Mouse (Mus musculus) spleen, postnatal 4 days (tissue): ENCODE results near the gene Prkd3.

Experiments
- DNase-seq, 2 experiments: peaks; one replicate each; pipeline ENCODE4 v3.0.0; 2022; ENCODE audit warnings: low spot score in 2 of 2

Prkd3 gene

GRCm38 (mm10) chr17:79020208-79020983, at the start of gene Prkd3:
Gene Prkd3 (minus strand): TSS chr17:79020816.
- peak; percentile 56 to 80 for DNase-seq

DNA sequence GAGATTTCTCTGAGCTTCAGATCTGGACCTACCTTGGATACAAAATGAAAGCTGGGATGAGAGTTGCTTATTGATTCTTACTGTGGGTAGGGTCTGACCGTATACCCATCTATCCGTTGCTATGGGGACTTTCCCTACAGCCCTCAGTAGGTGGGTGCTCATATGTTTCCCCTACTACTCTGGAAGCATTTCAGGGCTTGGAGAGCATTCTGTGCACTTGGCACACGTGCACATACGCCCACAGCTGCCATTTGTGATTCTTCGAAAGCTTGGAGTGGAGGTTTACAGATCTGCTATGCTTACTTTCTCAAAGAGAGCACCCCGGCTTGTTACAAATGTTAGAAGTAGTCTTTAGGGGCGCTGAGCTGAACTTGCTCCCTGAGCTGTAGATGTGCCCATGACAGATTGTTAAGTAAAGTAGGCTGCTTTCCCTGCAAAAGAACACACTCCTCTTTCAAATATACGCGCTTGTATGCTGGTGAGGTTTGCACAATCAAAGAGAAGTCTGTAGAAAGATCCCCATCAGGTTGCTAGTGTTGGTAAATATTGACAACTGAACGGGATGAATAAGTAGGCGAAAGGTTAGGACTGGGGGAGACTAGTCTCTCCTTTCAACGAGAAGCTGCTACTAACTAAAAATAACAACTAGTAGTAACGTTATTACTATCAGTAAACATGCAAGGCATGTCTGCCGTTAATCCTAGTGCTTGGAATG, 49.3 kb upstream of the Prkd3 start:
- DNase-seq = no peak

DNA sequence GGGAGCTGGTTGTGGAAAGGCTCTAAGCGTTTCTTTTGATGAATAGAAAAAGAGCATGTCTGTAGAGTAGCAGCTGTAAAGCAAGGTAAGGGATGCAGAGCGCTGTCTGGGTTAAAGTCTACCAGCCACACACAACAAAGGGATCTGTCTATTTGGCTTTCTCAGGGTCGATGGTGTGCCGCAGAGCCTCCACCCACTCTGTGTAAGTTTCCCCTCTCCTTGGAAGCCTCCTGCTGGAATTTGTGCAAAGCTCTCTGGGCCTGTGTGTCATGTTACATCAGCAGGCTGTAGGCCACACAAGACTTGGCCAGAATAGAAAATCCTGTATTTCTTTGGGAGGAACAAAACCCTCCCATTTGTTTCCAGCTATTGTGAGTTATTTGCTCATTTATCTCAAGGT, 48.4 kb upstream of the Prkd3 start:
- DNase-seq = no peak

DNA sequence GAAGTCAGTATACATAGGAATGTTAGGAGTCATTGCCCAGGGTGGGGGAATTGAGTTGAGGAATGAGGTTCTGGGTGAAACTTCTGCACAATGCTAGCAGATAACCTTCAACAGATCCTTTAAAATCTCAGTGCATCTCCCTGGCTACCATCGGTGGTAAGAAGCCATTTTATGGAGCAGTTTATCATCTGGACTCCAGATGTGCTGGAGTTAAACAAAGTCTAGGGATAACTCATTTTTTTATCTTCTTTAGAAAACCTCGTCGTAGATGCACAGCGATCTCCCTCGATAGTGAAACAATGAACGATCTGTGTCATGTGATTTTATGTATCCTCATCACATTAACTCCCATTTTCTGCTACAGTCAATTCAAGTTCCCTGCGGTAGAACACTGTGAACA, 48.0 kb upstream of the Prkd3 start:
- no peak for DNase-seq

GRCm38 (mm10) chr17:79064250-79064649, 43.6 kb upstream of the Prkd3 start:
- DNase-seq = no peak

DNA sequence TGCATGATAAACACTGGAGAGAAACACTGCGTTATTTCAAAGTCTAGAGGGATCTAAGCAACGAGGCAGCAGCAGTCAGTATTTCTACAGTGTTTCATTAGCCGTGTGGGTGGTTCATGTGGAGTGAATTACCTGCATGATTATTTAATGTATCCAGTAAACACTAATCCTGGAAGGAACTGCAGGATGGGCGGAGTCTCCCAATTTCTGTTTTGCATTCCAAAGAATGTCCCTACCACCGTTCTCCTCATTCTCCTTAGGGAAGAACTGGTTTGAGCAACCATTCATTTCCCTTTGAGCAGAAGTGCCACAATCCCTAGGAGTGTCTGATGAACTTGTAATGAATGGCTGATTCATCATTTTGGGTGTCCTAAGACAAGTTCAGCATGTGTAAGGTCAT, 39.6 kb upstream of the Prkd3 start:
- peak in 1 of 2 experiments; percentile 2 for DNase-seq

- no peak for DNase-seq
These were observed 37.7 kb upstream of the Prkd3 start for GRCm38 (mm10) chr17:79058271-79058670.

GRCm38 (mm10) chr17:79052088-79052812, 31.6 kb upstream of the Prkd3 start:
- DNase-seq = peak; percentile 23 to 67

GRCm38 (mm10) chr17:79051606-79052005, 31.0 kb upstream of the Prkd3 start, which contains the start of gene Qpct:
Gene Qpct (plus strand): TSS chr17:79051906.
- DNase-seq = no peak

- DNase-seq = no peak
These were observed 23.1 kb upstream of the Prkd3 start for GRCm38 (mm10) chr17:79043705-79044104.

DNA sequence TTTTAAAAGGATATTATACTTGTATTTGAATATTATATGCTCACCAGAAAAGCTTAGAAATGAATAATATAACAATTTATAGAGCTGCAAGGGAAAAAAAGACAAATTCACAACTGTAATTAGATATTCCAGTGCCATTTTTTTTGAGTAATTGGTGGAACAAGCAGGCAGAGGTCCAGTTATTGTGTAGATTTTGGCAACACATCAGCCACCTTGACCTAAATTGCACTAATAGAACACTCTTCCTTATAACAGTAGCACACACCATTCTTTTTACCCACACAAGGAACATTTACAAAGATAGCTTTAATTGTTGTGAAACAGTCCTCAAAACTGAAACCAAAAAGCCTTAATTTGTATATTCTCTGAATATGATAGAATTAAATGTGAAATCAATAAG, 19.0 kb upstream of the Prkd3 start:
- DNase-seq = no peak

- DNase-seq = no peak
These were observed 12.2 kb upstream of the Prkd3 start for GRCm38 (mm10) chr17:79032782-79033181.

- no peak for DNase-seq
These were observed 11.0 kb upstream of the Prkd3 start for GRCm38 (mm10) chr17:79031569-79031968.

GRCm38 (mm10) chr17:79029226-79029625, 8.6 kb upstream of the Prkd3 start:
- DNase-seq = no peak

DNA sequence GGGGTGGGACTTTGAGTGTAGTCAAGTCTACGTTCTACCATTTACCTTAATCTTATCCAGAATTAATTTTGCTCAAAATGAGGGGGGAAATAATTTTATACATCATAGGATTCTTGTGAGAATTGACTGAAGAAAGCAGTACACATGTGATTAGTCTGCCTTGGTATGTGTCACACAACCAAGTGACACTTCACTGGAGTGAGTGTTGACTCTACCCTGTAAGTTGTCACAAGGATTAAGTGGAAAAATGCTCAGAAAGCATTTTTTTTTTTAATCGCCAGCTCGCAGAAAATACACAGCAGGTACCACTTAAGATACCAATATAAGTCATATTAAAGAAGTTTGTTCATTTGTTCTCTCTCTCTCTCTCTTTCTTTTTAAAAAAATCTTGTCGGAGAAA, 3.9 kb upstream of the Prkd3 start:
- DNase-seq = no peak

DNA sequence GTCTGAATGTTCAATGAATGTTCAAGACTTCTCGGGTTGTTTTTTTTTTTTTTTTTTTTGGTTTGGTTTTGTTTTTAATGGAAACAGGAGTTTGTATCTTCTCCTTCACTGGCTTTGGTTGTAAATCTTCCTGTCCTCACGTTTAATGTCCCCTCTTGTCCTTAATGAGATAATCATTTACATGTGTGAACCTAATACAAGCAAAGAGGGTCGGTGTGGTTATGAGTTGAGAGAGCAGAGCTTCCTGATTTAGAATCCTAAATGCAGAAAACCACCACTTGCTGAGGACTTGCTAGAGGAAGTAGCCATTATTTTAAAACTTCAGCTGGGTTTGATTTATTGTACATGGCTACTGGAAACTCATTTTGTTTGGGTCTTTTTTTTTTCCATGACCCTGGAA, 2.1 kb upstream of the Prkd3 start:
- DNase-seq = no peak

GRCm38 (mm10) chr17:79020984-79021335, 344 bp upstream of the Prkd3 start:
- DNase-seq = no peak

DNA sequence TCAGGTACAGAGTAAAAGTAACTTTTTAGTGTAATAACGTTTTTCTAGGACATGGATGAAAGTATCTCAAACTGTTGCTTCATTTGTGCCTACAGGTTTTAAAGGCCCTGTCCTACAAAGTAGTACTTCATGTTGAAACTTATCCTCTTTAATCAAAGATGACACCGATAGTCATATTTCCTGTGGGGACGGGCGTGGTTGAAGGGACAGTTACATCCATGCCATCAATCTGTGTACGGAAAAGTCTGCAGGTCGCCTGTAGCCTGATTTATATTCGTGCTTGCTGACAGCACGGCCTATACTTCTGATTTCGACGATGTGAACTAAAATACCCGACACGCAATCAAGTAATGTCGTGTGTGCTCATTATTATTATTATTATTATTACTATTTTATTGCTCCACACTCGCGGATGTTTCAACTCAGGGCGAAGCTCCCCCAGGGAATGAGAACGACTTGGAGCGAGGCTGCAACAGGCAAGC, 849 bp downstream of the Prkd3 start:
- no peak for DNase-seq

GRCm38 (mm10) chr17:79018422-79018821, 2.2 kb downstream of the Prkd3 start:
- no peak for DNase-seq

DNA sequence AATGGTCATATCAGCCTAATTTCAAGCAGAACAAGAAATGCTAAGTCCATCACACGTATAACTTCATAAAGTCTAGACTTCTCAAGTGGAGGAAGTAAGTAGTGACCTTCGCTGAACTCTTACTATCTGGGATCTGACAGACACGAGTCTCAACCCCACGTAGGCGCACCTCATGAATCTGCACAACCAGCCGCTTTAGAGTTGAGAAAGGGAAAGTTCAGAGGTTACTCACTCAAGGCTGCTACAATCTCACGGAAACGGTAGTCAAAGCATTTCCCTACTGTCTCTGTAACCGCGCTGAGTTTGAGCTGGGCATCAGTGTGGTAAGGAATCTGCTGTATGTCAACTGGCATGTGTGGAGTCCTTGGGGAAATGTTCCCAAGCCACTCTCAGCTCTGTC, 4.8 kb downstream of the Prkd3 start:
- DNase-seq = no peak

DNA sequence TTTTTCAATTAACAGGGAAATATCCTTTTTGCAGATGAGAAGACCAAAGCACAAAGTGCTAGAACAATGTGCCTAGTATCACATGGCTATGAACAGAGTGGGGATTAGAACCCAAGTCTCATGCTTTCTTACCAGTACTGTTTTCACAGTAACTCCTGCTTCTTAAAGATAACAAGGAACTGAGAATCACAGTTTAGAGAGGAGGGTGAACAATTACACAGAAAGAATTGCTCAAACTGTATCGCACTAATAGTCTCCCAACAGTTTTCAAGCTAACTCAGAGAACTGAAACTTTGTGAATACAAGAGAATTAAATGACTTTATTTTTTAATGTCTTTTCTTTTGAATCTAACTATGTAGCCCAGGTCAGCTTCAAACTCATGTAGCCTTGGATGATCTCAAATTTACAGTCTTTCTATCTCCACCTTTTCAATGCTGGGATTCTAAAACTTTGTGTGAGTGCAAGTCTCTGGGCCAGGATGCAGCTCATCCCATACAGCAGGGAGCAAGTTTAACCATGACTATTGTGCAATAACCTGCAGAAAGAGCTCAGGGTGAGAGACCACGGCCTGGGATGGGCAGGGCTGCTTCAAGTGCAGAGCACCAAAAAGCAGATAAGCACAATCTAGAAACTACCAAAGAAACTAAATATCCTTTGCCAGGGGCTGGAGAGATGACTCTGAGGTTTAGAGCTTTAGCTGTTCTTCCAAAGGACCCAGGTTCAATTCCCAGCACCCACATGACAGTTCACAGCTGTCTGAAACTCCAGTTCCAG, 5.5 kb downstream of the Prkd3 start:
- DNase-seq = no peak

- no peak for DNase-seq
These were observed 7.0 kb downstream of the Prkd3 start for GRCm38 (mm10) chr17:79013625-79014024.
